In genomic region chr17:15152996-15153735, GRCm38 (mm10) we compare ENCODE assay signal across 15 mouse cellular contexts.
DNase-seq lines count a peak whose midpoint lies in the region; ATAC-seq and TF ChIP-seq lines count a peak whose summit lies in the region.
"Had no signal": no experiment of that assay in that cellular context is flagged by ENCODE, and none has a peak within 500 bp of the region (broad histone marks: within the 10 kb centered on the region; RNA-seq: fewer than 3 reads in every experiment).

No protein-coding gene starts in this region.

- no peak overlapping the region for H3K9ac ChIP-seq in heart, embryonic 12.5 days
- no peak overlapping the region for H3K9ac ChIP-seq in limb, embryonic 14.5 days (ENCODE audit: low read depth, low read length, severe bottlenecking)
- no peak overlapping the region for H3K9ac ChIP-seq in kidney, embryonic 16.5 days (replicated peaks; ENCODE audit: low read length)
- H3K9ac ChIP-seq in lung, postnatal 0 days (replicated peaks; ENCODE audit: low read depth) = no peak overlapping the region
- H3K9ac ChIP-seq: embryonic facial prominence, embryonic 12.5 days; midbrain, embryonic 15.5 days; stomach, embryonic 15.5 days had no signal

- 57% methylated on average over 7 of the region's 7 CpGs for WGBS in heart, embryonic 12.5 days
- 59% methylated on average over 7 of the region's 7 CpGs for WGBS in heart, embryonic 10.5 days
- 65% methylated on average over 7 of the region's 7 CpGs for WGBS in limb, embryonic 14.5 days
- 68% methylated on average over 7 of the region's 7 CpGs for WGBS in limb, embryonic 10.5 days
- WGBS in kidney, embryonic 16.5 days = 51% methylated on average over 7 of the region's 7 CpGs
- 46% methylated on average over 7 of the region's 7 CpGs for WGBS in lung, postnatal 0 days

- peaks cover 15% of the 10 kb centered on the region for H3K4me1 ChIP-seq in heart, embryonic 12.5 days (replicated peaks)
- peaks cover 18% of the 10 kb centered on the region for H3K4me1 ChIP-seq in heart, embryonic 10.5 days
- H3K4me1 ChIP-seq in limb, embryonic 14.5 days (ENCODE audit: control insufficient read depth, insufficient read depth, low read length) = peaks cover 3% of the 10 kb centered on the region; the same call in 1 of the 2 replicates
- H3K4me1 ChIP-seq in limb, embryonic 10.5 days = peaks cover 18% of the 10 kb centered on the region
- H3K4me1 ChIP-seq in kidney, embryonic 16.5 days (ENCODE audit: insufficient read depth, low read length) = peaks cover 4% of the 10 kb centered on the region; the same call in 1 of the 2 replicates
- no peaks in the 10 kb centered on the region for H3K4me1 ChIP-seq in lung, postnatal 0 days (ENCODE audit: insufficient read depth, low read depth, low read length)
- H3K4me1 ChIP-seq: midbrain, embryonic 15.5 days; stomach, embryonic 15.5 days had no signal

- peak overlapping the region; percentile 41 for H3K27ac ChIP-seq in heart, embryonic 12.5 days (ENCODE audit: poor library complexity, severe bottlenecking)
- H3K27ac ChIP-seq in heart, embryonic 10.5 days = no peak overlapping the region
- H3K27ac ChIP-seq in limb, embryonic 14.5 days (replicated peaks; ENCODE audit: low read depth, low read length) = no peak overlapping the region
- H3K27ac ChIP-seq in limb, embryonic 10.5 days = no peak overlapping the region
- no peak overlapping the region; the same call in 1 of the 2 replicates for H3K27ac ChIP-seq in kidney, embryonic 16.5 days (ENCODE audit: low read length)
- peak overlapping the region; percentile 38; the same call in 1 of the 2 replicates for H3K27ac ChIP-seq in lung, postnatal 0 days (ENCODE audit: low read length)
- H3K27ac ChIP-seq: embryonic facial prominence, embryonic 12.5 days; forebrain, embryonic 10.5 days; midbrain, embryonic 15.5 days had no signal

- no peak for TF ChIP-seq CTCF in lung, postnatal 0 days (IDR thresholded peaks at IDR 0.05)

- peak; percentile 80 for ATAC-seq in heart, embryonic 12.5 days (ENCODE audit: insufficient number of reproducible peaks, low FRiP score)
- no peak for ATAC-seq in limb, embryonic 14.5 days (ENCODE audit: low FRiP score, low read depth)
- peak; percentile 16; the same call in 1 of the 2 replicates for ATAC-seq in kidney, embryonic 16.5 days (ENCODE audit: low FRiP score, low TSS enrichment)
- peak; percentile 89 for ATAC-seq in lung, postnatal 0 days
- ATAC-seq: hindbrain, embryonic 16.5 days; midbrain, embryonic 15.5 days had no signal

- H3K27me3 ChIP-seq in heart, embryonic 12.5 days (replicated peaks) = no peaks in the 10 kb centered on the region
- no peaks in the 10 kb centered on the region for H3K27me3 ChIP-seq in heart, embryonic 10.5 days (ENCODE audit: insufficient read depth, poor library complexity, severe bottlenecking)
- no peaks in the 10 kb centered on the region for H3K27me3 ChIP-seq in limb, embryonic 14.5 days (ENCODE audit: control insufficient read depth, insufficient read depth, low read length)
- no peaks in the 10 kb centered on the region for H3K27me3 ChIP-seq in limb, embryonic 10.5 days (ENCODE audit: low read depth, poor library complexity, severe bottlenecking)
- H3K27me3 ChIP-seq in kidney, embryonic 16.5 days (ENCODE audit: insufficient read depth, low read length) = no peaks in the 10 kb centered on the region
- H3K27me3 ChIP-seq in lung, postnatal 0 days (replicated peaks; ENCODE audit: insufficient read depth, low read length) = no peaks in the 10 kb centered on the region
- H3K27me3 ChIP-seq: embryonic facial prominence, embryonic 12.5 days; midbrain, embryonic 15.5 days; stomach, embryonic 15.5 days had no signal

- no peak for TF ChIP-seq POLR2A in limb, embryonic 14.5 days (IDR thresholded peaks at IDR 0.05; ENCODE audit: borderline replicate concordance, extremely low read depth, insufficient read depth, insufficient read length)

- H3K4me2 ChIP-seq in heart, embryonic 12.5 days = no peak overlapping the region
- H3K4me2 ChIP-seq in limb, embryonic 14.5 days (replicated peaks; ENCODE audit: low read depth, low read length, severe bottlenecking) = no peak overlapping the region
- H3K4me2 ChIP-seq in kidney, embryonic 16.5 days (replicated peaks; ENCODE audit: low read depth, low read length) = no peak overlapping the region
- no peak overlapping the region for H3K4me2 ChIP-seq in lung, postnatal 0 days (replicated peaks; ENCODE audit: low read depth, low read length)
- H3K4me2 ChIP-seq: embryonic facial prominence, embryonic 12.5 days; midbrain, embryonic 15.5 days; stomach, embryonic 15.5 days had no signal

- no peak for DNase-seq in heart, embryonic 10.5 days (ENCODE audit: low spot score)
- peak; percentile 9 for DNase-seq in limb, embryonic 14.5 days (ENCODE audit: low spot score)
- no peak for DNase-seq in limb, embryonic 10.5 days (ENCODE audit: low spot score)
- DNase-seq in lung, postnatal 0 days (ENCODE audit: low spot score) = peak; percentile 59
- no peak for DNase-seq in frontal cortex, postnatal 14 days (ENCODE audit: low spot score in 2 of 2)
- no peak for DNase-seq in gastrocnemius, postnatal 10 days
- DNase-seq: cerebellum, adult 11-12 months; right cerebral cortex, adult 18-20 months had no signal

- no peaks in the 10 kb centered on the region for H3K9me3 ChIP-seq in heart, embryonic 12.5 days (replicated peaks)
- no peaks in the 10 kb centered on the region for H3K9me3 ChIP-seq in heart, embryonic 10.5 days
- no peaks in the 10 kb centered on the region for H3K9me3 ChIP-seq in limb, embryonic 14.5 days (ENCODE audit: control insufficient read depth, low read length)
- no peaks in the 10 kb centered on the region for H3K9me3 ChIP-seq in limb, embryonic 10.5 days (replicated peaks)
- no peaks in the 10 kb centered on the region for H3K9me3 ChIP-seq in kidney, embryonic 16.5 days (ENCODE audit: low read length)
- H3K9me3 ChIP-seq in lung, postnatal 0 days (ENCODE audit: low read length) = no peaks in the 10 kb centered on the region
- H3K9me3 ChIP-seq: embryonic facial prominence, embryonic 12.5 days; forebrain, embryonic 10.5 days; midbrain, embryonic 15.5 days; stomach, embryonic 15.5 days had no signal

- no peaks in the 10 kb centered on the region for H3K36me3 ChIP-seq in heart, embryonic 12.5 days
- H3K36me3 ChIP-seq in heart, embryonic 10.5 days = no peaks in the 10 kb centered on the region
- no peaks in the 10 kb centered on the region for H3K36me3 ChIP-seq in limb, embryonic 14.5 days (ENCODE audit: control insufficient read depth, insufficient read depth, low read length)
- H3K36me3 ChIP-seq in limb, embryonic 10.5 days = no peaks in the 10 kb centered on the region
- no peaks in the 10 kb centered on the region for H3K36me3 ChIP-seq in kidney, embryonic 16.5 days (ENCODE audit: insufficient read depth, low read length)
- H3K36me3 ChIP-seq in lung, postnatal 0 days (ENCODE audit: insufficient read depth, low read length) = no peaks in the 10 kb centered on the region
- H3K36me3 ChIP-seq: embryonic facial prominence, embryonic 12.5 days; forebrain, embryonic 10.5 days; midbrain, embryonic 15.5 days; stomach, embryonic 15.5 days had no signal

- peak; percentile 88 for TF ChIP-seq EP300 in lung, postnatal 0 days (IDR thresholded peaks at IDR 0.05)

- no peak overlapping the region for H3K4me3 ChIP-seq in heart, embryonic 12.5 days
- H3K4me3 ChIP-seq in heart, embryonic 10.5 days = no peak overlapping the region
- no peak overlapping the region for H3K4me3 ChIP-seq in limb, embryonic 14.5 days (replicated peaks; ENCODE audit: low read length)
- H3K4me3 ChIP-seq in limb, embryonic 10.5 days = no peak overlapping the region
- no peak overlapping the region for H3K4me3 ChIP-seq in kidney, embryonic 16.5 days (ENCODE audit: low read length)
- no peak overlapping the region for H3K4me3 ChIP-seq in lung, postnatal 0 days (ENCODE audit: low read depth, low read length)
- H3K4me3 ChIP-seq: embryonic facial prominence, embryonic 12.5 days; forebrain, embryonic 10.5 days; midbrain, embryonic 15.5 days; stomach, embryonic 15.5 days had no signal

Comparison
In these comparisons a context has a peak if more than half of its experiments do, and no peak if none do; other contexts are left out.
1. H3K27ac ChIP-seq: peak in heart, embryonic 12.5 days (single experiment) and lung, postnatal 0 days (single experiment); none in heart, embryonic 10.5 days (single experiment), limb, embryonic 14.5 days (single experiment), limb, embryonic 10.5 days (single experiment) and kidney, embryonic 16.5 days (single experiment).
2. DNase-seq: peak in limb, embryonic 14.5 days (single experiment) and lung, postnatal 0 days (single experiment); none in heart, embryonic 10.5 days (single experiment), limb, embryonic 10.5 days (single experiment), frontal cortex, postnatal 14 days (0 of 2) and gastrocnemius, postnatal 10 days (single experiment).